Mouse (Mus musculus) olfactory bulb, adult 2 months (tissue): ENCODE data around the gene Ddo.

ENCODE experiments used
- CTCF ChIP-seq: fragments of 200-500 bp; IDR thresholded peaks from 2 replicates; pipeline ENCODE4 v1.5.1; 2012; ENCODE audit warnings: low read depth, mild to moderate bottlenecking, low read length, moderate library complexity; ENCODE audit not compliant: insufficient read depth
- POLR2A ChIP-seq: fragments of 200-500 bp; IDR thresholded peaks from 2 replicates; pipeline ENCODE4 v1.6.1; 2012; ENCODE audit warnings: mild to moderate bottlenecking, low read depth, low read length, moderate library complexity; ENCODE audit not compliant: insufficient read depth

GRCm38 (mm10) chr10:40649634-40650033 is 19.8 kb downstream of the Ddo start:
- TF ChIP-seq POLR2A (no peak), CTCF (no peak)
